Mouse (Mus musculus) liver, postnatal 0 days (tissue): Measurements from ENCODE around the gene Zbtb7a. TPM values are rescaled to one million over a fixed set of nuclear protein-coding genes. Genes with fewer than 3 reads are reported as not detected.

Experiments used
- ATAC-seq: fragments of 200-750 bp; cut with Nextera tagmentation; 2 replicates; pipeline ENCODE4 v1.8.0; 2017; ENCODE audit warnings: mild to moderate bottlenecking, moderate library complexity
- DNase-seq: peaks from one replicate; pipeline ENCODE4 v3.0.0-alpha.2; 2016
- H3K27ac ChIP-seq: fragments of 300-500 bp; sonication (generic); 2 replicates; pipeline ENCODE4 v1.5.1; 2014; ENCODE audit warnings: antibody characterized with exemption, moderate library complexity, mild to moderate bottlenecking, low read depth
- H3K27me3 ChIP-seq: fragments of 300-500 bp; sonication (generic); 2 replicates; pipeline ENCODE4 v1.6.1; 2014; ENCODE audit warnings: low read length, control low read depth, mixed read lengths; ENCODE audit not compliant: insufficient read depth
- H3K36me3 ChIP-seq: fragments of 300-500 bp; sonication (generic); replicated peaks from 2 replicates; pipeline ENCODE4 v1.6.1; 2014; ENCODE audit warnings: mild to moderate bottlenecking, control low read depth, low read length, moderate library complexity, mixed read lengths; ENCODE audit not compliant: insufficient read depth
- H3K4me1 ChIP-seq: fragments of 300-500 bp; sonication (generic); 2 replicates; pipeline ENCODE4 v1.6.1; 2014; ENCODE audit warnings: antibody characterized with exemption, mild to moderate bottlenecking, control low read depth; ENCODE audit not compliant: insufficient read depth
- H3K4me2 ChIP-seq: fragments of 300-500 bp; sonication (generic); 2 replicates; pipeline ENCODE4 v1.6.1; 2014; ENCODE audit warnings: low read depth, mild to moderate bottlenecking, low read length, moderate library complexity, mixed read lengths
- H3K4me3 ChIP-seq: fragments of 300-500 bp; sonication (generic); 2 replicates; pipeline ENCODE4 v1.5.1; 2014; ENCODE audit warnings: low read depth, low read length
- H3K9ac ChIP-seq: fragments of 300-500 bp; sonication (generic); replicated peaks from 2 replicates; pipeline ENCODE4 v1.6.1; 2014; ENCODE audit warnings: mild to moderate bottlenecking, moderate library complexity
- H3K9me3 ChIP-seq: fragments of 300-500 bp; sonication (generic); 2 replicates; pipeline ENCODE4 v1.6.1; 2016; ENCODE audit warnings: mild to moderate bottlenecking, control low read depth, low read length, mixed read lengths
- CTCF ChIP-seq: sonication (generic); IDR thresholded peaks from 2 replicates; pipeline ENCODE4 v1.5.1; 2016; ENCODE audit warnings: antibody characterized with exemption, low read depth
- EP300 ChIP-seq: IDR thresholded peaks from 2 replicates; pipeline ENCODE4 v1.6.1; 2016; ENCODE audit warnings: antibody characterized with exemption, low read depth, mild to moderate bottlenecking
- WGBS: fragments of 180-500 bp; shearing (Covaris S2); extraction: QIAGEN DNeasy Blood & Tissue Kit; methylation state at CpG from one replicate; pipeline ENCODE4 v1.1.7; 2014; ENCODE audit not compliant: insufficient replicate concordance; 5-methylcytosine and 5-hydroxymethylcytosine counted together
- polyA plus RNA-seq: library from polyadenylated mRNA; unstranded; fragments of >200 nt; fragmentation: Nextera tagmentation; extraction: Ambion mirVana; gene quantifications from 2 replicates; pipeline ENCODE4 v1.2.1, GENCODE M21; 2015

Gene Zbtb7a
- polyA plus RNA-seq, 1 experiment from 2014 or later: 29.7 TPM

DNA sequence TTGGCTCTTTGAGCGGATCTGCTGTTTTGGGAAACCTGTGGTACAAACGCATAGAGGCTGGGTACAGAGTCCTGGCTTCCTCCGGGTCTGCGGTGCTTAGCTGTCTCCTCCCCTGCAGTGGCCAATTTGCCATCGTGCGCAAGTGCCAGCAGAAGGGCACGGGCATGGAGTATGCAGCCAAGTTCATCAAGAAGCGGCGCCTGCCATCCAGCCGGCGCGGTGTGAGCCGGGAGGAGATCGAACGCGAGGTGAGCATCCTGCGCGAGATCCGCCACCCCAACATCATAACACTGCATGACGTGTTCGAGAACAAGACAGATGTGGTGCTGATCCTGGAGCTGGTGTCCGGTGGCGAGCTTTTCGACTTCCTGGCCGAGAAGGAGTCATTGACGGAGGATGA lies 54.8 kb downstream of the Zbtb7a start:
- Histone ChIP-seq H3K27ac (no peak overlapping the region), H3K27me3 (peaks cover 11% of the 10 kb centered on the region; the same call in 1 of the 2 replicates), H3K36me3 (peaks cover 19% of the 10 kb centered on the region), H3K4me1 (peaks cover 34% of the 10 kb centered on the region), H3K4me3 (no peak overlapping the region), H3K9ac (no peak overlapping the region), H3K4me2 (no peak overlapping the region), H3K9me3 (no peaks in the 10 kb centered on the region)
- 88% methylated on average over 26 of the region's 26 CpGs for WGBS
- no peak for TF ChIP-seq EP300
- TF ChIP-seq CTCF: no peak
- no peak for ATAC-seq
- DNase-seq: no peak

DNA sequence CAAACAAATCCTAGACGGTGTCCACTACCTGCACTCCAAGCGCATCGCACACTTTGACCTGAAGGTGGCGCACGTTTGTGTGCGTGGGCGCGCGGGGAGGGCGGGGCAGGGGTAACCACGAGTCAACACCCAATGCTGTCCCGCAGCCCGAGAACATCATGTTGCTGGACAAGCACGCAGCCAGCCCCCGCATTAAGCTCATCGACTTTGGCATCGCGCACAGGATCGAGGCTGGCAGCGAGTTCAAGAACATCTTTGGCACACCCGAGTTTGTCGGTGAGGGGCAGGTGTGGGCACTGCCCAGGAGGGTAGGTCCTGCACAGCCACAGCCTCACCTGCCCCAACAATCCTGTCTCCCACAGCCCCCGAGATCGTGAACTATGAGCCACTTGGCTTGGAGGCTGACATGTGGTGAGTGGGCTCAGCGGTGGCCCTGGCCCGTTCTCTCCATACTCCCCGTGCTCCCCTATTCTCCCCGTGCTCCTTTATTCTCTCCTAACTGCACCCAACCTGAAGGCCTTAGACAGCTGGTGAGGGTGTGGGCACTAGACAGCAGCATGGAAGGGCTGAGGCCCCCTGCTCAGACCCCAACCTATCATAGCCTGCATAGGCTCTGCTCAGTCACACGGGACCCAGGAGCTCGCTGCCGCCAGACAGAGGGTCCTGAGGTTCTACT lies 55.4 kb downstream of the Zbtb7a start:
- ATAC-seq: no peak
- H3K4me3 ChIP-seq: no peak overlapping the region
- H3K27me3 ChIP-seq: peaks cover 16% of the 10 kb centered on the region; the same call in 1 of the 2 replicates
- no peak overlapping the region for H3K9ac ChIP-seq
- peaks cover 34% of the 10 kb centered on the region for H3K4me1 ChIP-seq
- peak; percentile 73 for TF ChIP-seq CTCF
- no peak for TF ChIP-seq EP300
- peak; percentile 70 for DNase-seq
- H3K9me3 ChIP-seq: no peaks in the 10 kb centered on the region
- no peak overlapping the region for H3K4me2 ChIP-seq
- WGBS: 66% methylated on average over 31 of the region's 31 CpGs
- H3K27ac ChIP-seq: 0 out of 2 replicates have a peak overlapping the region, but pooled peaks have one; percentile 89
- H3K36me3 ChIP-seq: peaks cover 14% of the 10 kb centered on the region

DNA sequence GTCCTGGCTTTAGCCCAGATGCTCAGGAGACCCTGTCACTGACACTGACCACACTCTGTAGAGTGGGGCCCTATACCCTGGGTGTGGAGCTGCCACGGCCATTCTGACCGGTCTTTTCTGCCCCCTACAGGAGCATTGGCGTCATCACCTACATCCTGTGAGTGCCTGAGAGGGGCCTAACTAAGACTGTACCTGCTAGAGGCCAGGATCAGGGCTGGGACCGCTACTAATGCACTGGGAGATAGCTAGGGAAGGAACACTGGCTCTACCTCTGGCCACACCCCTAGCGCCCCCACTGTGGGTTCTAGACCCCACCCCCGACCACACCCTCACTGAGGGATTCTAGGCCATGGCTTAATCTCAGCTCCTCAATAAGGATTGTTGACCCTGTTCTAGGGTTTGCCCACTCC lies 55.9 kb downstream of the Zbtb7a start:
- no peaks in the 10 kb centered on the region for H3K9me3 ChIP-seq
- H3K27me3 ChIP-seq: peaks cover 21% of the 10 kb centered on the region; the same call in 1 of the 2 replicates
- H3K4me1 ChIP-seq: peaks cover 34% of the 10 kb centered on the region
- DNase-seq (peak; percentile 37), ATAC-seq (no peak)
- no peak overlapping the region for H3K4me3 ChIP-seq
- peaks cover 12% of the 10 kb centered on the region; the same call in 1 of the 2 replicates for H3K36me3 ChIP-seq
- H3K4me2 ChIP-seq: no peak overlapping the region
- WGBS: 48% methylated on average over 6 of the region's 6 CpGs
- no peak overlapping the region for H3K9ac ChIP-seq
- peak overlapping the region; percentile 89; the same call in 1 of the 2 replicates for H3K27ac ChIP-seq
- TF ChIP-seq CTCF: peak; percentile 51
- no peak for TF ChIP-seq EP300

DNA sequence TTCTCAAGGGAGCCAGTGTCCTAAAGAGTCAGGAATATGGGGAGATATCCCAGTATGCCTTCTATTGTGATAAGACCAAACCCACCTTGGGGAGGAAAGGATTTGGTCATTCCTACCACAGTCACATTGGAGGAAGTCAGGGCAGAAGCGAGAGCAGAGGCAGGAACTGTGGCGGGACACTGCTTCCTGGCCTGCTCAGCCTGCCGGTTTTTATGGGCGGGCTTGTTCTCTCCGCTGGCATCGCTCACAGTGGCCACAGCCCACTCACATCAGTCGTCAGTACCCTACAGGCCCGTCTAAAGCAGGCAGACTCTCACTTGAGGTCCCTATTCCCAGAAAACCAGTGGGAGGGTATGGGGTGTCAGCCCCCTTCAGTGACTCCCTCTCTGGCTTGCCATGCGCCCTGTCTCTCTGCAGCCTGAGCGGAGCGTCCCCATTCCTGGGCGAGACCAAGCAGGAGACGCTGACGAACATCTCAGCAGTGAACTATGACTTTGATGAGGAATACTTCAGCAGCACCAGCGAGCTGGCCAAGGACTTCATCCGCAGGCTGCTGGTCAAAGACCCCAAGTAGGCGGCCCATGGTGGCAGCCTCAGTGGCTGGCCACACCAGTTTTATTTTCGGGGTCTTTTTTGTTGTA lies 56.4 kb downstream of the Zbtb7a start:
- H3K4me3 ChIP-seq: no peak overlapping the region
- peak; percentile 27 for DNase-seq
- ATAC-seq: no peak
- TF ChIP-seq CTCF: no peak
- TF ChIP-seq EP300: no peak
- no peaks in the 10 kb centered on the region for H3K9me3 ChIP-seq
- peaks cover 23% of the 10 kb centered on the region for H3K27me3 ChIP-seq
- peak overlapping the region; percentile 88 for H3K4me2 ChIP-seq
- peaks cover 12% of the 10 kb centered on the region; the same call in 1 of the 2 replicates for H3K36me3 ChIP-seq
- H3K4me1 ChIP-seq: peaks cover 34% of the 10 kb centered on the region
- H3K27ac ChIP-seq: peak overlapping the region; percentile 89
- WGBS: 62% methylated on average over 18 of the region's 18 CpGs
- no peak overlapping the region; the same call in 1 of the 2 replicates for H3K9ac ChIP-seq

DNA sequence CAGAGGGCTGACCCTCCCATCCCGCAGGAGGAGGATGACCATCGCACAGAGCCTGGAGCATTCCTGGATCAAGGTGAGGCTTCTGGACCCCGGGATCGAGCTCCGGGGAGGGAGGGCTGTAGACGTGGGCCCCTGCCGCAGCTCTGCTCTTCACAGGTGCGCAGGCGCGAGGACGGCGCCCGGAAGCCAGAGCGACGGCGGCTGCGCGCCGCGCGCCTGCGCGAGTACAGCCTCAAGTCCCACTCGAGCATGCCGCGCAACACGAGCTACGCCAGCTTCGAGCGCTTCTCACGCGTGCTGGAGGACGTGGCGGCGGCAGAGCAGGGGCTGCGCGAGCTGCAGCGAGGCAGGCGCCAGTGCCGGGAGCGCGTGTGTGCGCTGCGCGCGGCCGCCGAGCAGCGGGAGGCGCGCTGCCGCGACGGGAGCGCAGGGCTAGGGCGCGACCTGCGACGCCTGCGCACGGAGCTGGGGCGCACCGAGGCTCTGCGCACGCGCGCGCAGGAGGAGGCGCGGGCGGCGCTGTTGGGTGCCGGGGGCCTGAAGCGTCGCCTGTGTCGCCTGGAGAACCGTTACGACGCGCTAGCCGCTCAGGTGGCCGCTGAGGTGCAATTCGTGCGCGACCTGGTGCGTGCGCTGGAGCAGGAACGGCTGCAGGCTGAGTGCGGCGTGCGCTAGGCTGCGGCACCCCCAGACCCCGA lies 57.4 kb downstream of the Zbtb7a start:
- no peak for TF ChIP-seq EP300
- TF ChIP-seq CTCF: peak; percentile 10; the same call in 1 of the 2 replicates
- peak; percentile 82 for DNase-seq
- H3K27ac ChIP-seq: peak overlapping the region; percentile 89
- H3K36me3 ChIP-seq: peaks cover 8% of the 10 kb centered on the region; the same call in 1 of the 2 replicates
- H3K9ac ChIP-seq: peak overlapping the region; percentile 80
- H3K4me3 ChIP-seq: peak overlapping the region; percentile 64
- peaks cover 34% of the 10 kb centered on the region for H3K4me1 ChIP-seq
- H3K27me3 ChIP-seq: peaks cover 23% of the 10 kb centered on the region
- no peaks in the 10 kb centered on the region for H3K9me3 ChIP-seq
- peak; percentile 86 for ATAC-seq
- WGBS: under 1% methylated on average over 49 of the region's 93 CpGs
- H3K4me2 ChIP-seq: peak overlapping the region; percentile 88
